Mouse (Mus musculus) myocyte (in vitro differentiated cells): ENCODE measurements at regions not wholly inside any gene's neighbourhood (a gene's known extent, or its start where the extent isn't known, plus 50 kb on each side); places are given as distances from the start of the nearest gene placed in this dataset.

Experiments
- CEBPB ChIP-seq: IDR thresholded peaks from 2 replicates; pipeline ENCODE4 v1.6.1; 2011; ENCODE audit warnings: mild to moderate bottlenecking, moderate library complexity; ENCODE audit not compliant: poor library complexity, insufficient read depth, severe bottlenecking
- E2F4 ChIP-seq: IDR thresholded peaks from one replicate; pipeline ENCODE4 v1.6.1; 2011; ENCODE audit warnings: mild to moderate bottlenecking, control low read depth, moderate library complexity; ENCODE audit not compliant: insufficient read depth
- MAX ChIP-seq: IDR thresholded peaks from one replicate; pipeline ENCODE4 v1.6.1; 2011; ENCODE audit warnings: low read depth, mild to moderate bottlenecking, control low read depth
- MYOD1 ChIP-seq, 3 experiments: IDR thresholded peaks; one replicate each; pipeline ENCODE4 v1.6.1; 2011; ENCODE audit warnings: control low read depth in 2 of 3, low read depth in 2 of 3, mild to moderate bottlenecking in 2 of 3, moderate library complexity in 1 of 3; ENCODE audit not compliant: insufficient read length in 2 of 3, control insufficient read depth in 1 of 3
- MYOG ChIP-seq, 3 experiments: IDR thresholded peaks; one replicate each; pipeline ENCODE4 v1.6.1; 2011; ENCODE audit warnings: control low read depth in 2 of 3, low read depth in 2 of 3, mild to moderate bottlenecking in 2 of 3; ENCODE audit not compliant: insufficient read length in 2 of 3, control insufficient read depth in 1 of 3, insufficient read depth in 1 of 3
- POLR2A ChIP-seq: IDR thresholded peaks from one replicate; pipeline ENCODE4 v1.6.1; 2011; ENCODE audit warnings: low read depth, mild to moderate bottlenecking, control low read depth, moderate library complexity; ENCODE audit not compliant: insufficient read length
- POLR2AphosphoS2 ChIP-seq: IDR thresholded peaks from one replicate; pipeline ENCODE4 v1.6.1; 2011; ENCODE audit warnings: low read depth, control low read depth; ENCODE audit not compliant: insufficient read length
- REST ChIP-seq: IDR thresholded peaks from one replicate; pipeline ENCODE4 v1.6.1; 2011; ENCODE audit warnings: mild to moderate bottlenecking, control low read depth, moderate library complexity; ENCODE audit not compliant: insufficient read depth, insufficient read length
- SRF ChIP-seq: IDR thresholded peaks from one replicate; pipeline ENCODE4 v1.6.1; 2011; ENCODE audit warnings: low read depth; ENCODE audit not compliant: control insufficient read depth, insufficient read length
- TCF12 ChIP-seq: IDR thresholded peaks from one replicate; pipeline ENCODE4 v1.6.1; 2011; ENCODE audit warnings: mild to moderate bottlenecking, control low read depth; ENCODE audit not compliant: poor library complexity, insufficient read depth, severe bottlenecking
- USF1 ChIP-seq: IDR thresholded peaks from one replicate; pipeline ENCODE4 v1.6.1; 2011; ENCODE audit warnings: low read depth, mild to moderate bottlenecking, control low read depth, moderate library complexity

DNA sequence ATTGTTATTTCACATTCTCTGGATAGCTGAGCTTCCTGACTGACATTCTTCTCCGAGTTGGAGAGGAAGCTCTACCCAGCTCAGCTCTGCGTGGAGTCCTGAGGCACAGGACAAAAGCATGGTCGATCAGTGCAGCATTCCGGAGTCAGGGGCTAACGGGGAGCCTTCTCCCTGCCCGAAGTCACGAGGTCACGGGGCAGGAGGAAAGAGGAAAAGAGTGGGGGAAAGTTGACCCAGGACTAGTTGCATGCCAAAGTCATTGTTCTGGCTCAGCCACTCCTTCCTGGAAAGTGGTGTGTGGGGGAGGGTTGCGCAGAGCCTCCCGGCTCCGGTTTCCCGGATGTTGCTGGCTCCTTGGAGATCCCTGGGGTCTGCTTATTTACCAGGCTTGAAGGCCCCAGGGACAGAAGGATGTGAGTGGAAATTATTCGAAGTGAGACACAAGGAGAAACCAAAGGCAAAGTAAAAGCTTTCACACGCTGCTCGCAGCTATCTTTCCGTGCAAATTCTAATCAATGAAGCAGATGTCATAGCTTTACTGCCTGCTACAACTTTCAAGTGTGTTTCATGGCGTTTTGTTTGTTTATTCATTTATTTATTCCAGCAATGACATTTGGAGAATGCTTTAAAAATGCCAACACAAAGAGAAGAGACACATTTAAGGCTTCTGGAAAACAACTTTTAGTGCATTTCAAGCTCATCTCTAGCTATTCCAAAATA, 221.8 kb downstream of the Fam43a start:
- TF ChIP-seq USF1, result no peak
- no peak for TF ChIP-seq MAX
- no peak for TF ChIP-seq POLR2A
- no peak for TF ChIP-seq E2F4
- no peak for TF ChIP-seq TCF12
- no peak for TF ChIP-seq SRF
- TF ChIP-seq POLR2AphosphoS2, result no peak
- no peak for TF ChIP-seq MYOG (IDR thresholded peaks at IDR 0.05; ENCODE audit: control insufficient read depth in 1 of 3, insufficient read depth in 1 of 3, insufficient read length in 2 of 3, low read depth in 2 of 3)
- no peak for TF ChIP-seq CEBPB
- TF ChIP-seq MYOD1 (IDR thresholded peaks at IDR 0.05; ENCODE audit: control insufficient read depth in 1 of 3, insufficient read length in 2 of 3, low read depth in 2 of 3), result no peak
- no peak for TF ChIP-seq REST
